Comparison of ENCODE assay signal across 26 mouse cellular contexts in genomic region chr11:103643211-103643610, GRCm38 (mm10). TPM values are rescaled to one million over a fixed set of nuclear protein-coding genes. Genes with fewer than 3 reads are reported as not detected.
"Had no signal": no experiment of that assay in that cellular context is flagged by ENCODE, and none has a peak within 500 bp of the region (broad histone marks: within the 10 kb centered on the region; RNA-seq: fewer than 3 reads in every experiment).

No protein-coding gene starts in this region.

- H3K4me2 ChIP-seq: intestine, embryonic 15.5 days; kidney, embryonic 15.5 days; limb, embryonic 12.5 days; limb, embryonic 15.5 days; liver, embryonic 11.5 days; lung, embryonic 14.5 days; midbrain, embryonic 13.5 days; neural tube, embryonic 13.5 days had no signal

- H3K9ac ChIP-seq: intestine, embryonic 15.5 days; kidney, embryonic 15.5 days; limb, embryonic 12.5 days; limb, embryonic 15.5 days; liver, embryonic 14.5 days; liver, postnatal 0 days; lung, embryonic 14.5 days; midbrain, embryonic 13.5 days; neural tube, embryonic 13.5 days had no signal

- H3K4me1 ChIP-seq: limb, embryonic 15.5 days had no signal

- H3K9me3 ChIP-seq: intestine, embryonic 15.5 days; kidney, embryonic 15.5 days; limb, embryonic 12.5 days; limb, embryonic 15.5 days; midbrain, embryonic 13.5 days; neural tube, embryonic 13.5 days had no signal

- H3K4me3 ChIP-seq: intestine, embryonic 15.5 days; kidney, embryonic 15.5 days; left cerebral cortex, adult 2 months; limb, embryonic 12.5 days; limb, embryonic 15.5 days; midbrain, embryonic 13.5 days; myocyte; neural tube, embryonic 13.5 days had no signal

- ATAC-seq: intestine, embryonic 15.5 days; liver, postnatal 0 days; lung, postnatal 0 days; midbrain, embryonic 13.5 days; midbrain, embryonic 16.5 days had no signal

- DNase-seq: kidney, adult 11 months; kidney, adult 8-10 months; kidney, postnatal 10 days; kidney, postnatal 4 days; layer of hippocampus, postnatal 36 days; lung, embryonic 14.5 days; lung, postnatal 36 days; right cerebral cortex, adult 18-20 months; thymus, postnatal 25 days had no signal

- H3K36me3 ChIP-seq: intestine, embryonic 15.5 days; kidney, embryonic 15.5 days; limb, embryonic 12.5 days; limb, embryonic 15.5 days; midbrain, embryonic 13.5 days; neural tube, embryonic 13.5 days had no signal

- H3K27ac ChIP-seq: intestine, embryonic 15.5 days; kidney, embryonic 15.5 days; left cerebral cortex, adult 2 months; limb, embryonic 12.5 days; limb, embryonic 15.5 days; liver, embryonic 14.5 days; midbrain, embryonic 13.5 days; neural tube, embryonic 13.5 days had no signal

RNA-seq across cellular contexts. Expression of gene Lyzl6, which starts 4.5 kb away (rescaled TPM):
- polyA plus RNA-seq: intestine, embryonic 15.5 days; kidney, embryonic 15.5 days; limb, embryonic 12.5 days; limb, embryonic 15.5 days; liver, embryonic 11.5 days; liver, embryonic 14.5 days; liver, postnatal 0 days; lung, embryonic 14.5 days; lung, postnatal 0 days; midbrain, embryonic 13.5 days; midbrain, embryonic 16.5 days; myocyte; neural tube, embryonic 13.5 days; small intestine, adult 2 months; spleen, adult 2 months; stomach, embryonic 16.5 days; thymus, postnatal 0 days had no signal

RNA-seq across cellular contexts. Expression of gene Rprml, which starts 6.2 kb away (rescaled TPM):
- polyA plus RNA-seq: kidney, embryonic 15.5 days; limb, embryonic 12.5 days; liver, embryonic 11.5 days; liver, embryonic 14.5 days; liver, postnatal 0 days; lung, embryonic 14.5 days; neural tube, embryonic 13.5 days; spleen, adult 2 months; stomach, embryonic 16.5 days; thymus, postnatal 0 days had no signal

RNA-seq across cellular contexts. Expression of gene Gm884, which starts 22.3 kb away (rescaled TPM):
- polyA plus RNA-seq: intestine, embryonic 15.5 days; kidney, embryonic 15.5 days; limb, embryonic 12.5 days; limb, embryonic 15.5 days; liver, embryonic 11.5 days; liver, embryonic 14.5 days; liver, postnatal 0 days; lung, embryonic 14.5 days; lung, postnatal 0 days; midbrain, embryonic 13.5 days; midbrain, embryonic 16.5 days; myocyte; neural tube, embryonic 13.5 days; small intestine, adult 2 months; spleen, adult 2 months; stomach, embryonic 16.5 days; thymus, postnatal 0 days had no signal
